Mouse (Mus musculus): Measurements from ENCODE around the gene Gm11541. TPM values are rescaled to one million over a fixed set of nuclear protein-coding genes. Genes with fewer than 3 reads are reported as not detected.

Gm11541 gene
- polyA plus RNA-seq, 1 experiment from 2014 or later, result 0.69 TPM

- WGBS, result 70% methylated on average over 6 of the region's 6 CpGs
- Histone ChIP-seq H3K4me1 (ENCODE audit: insufficient read depth, low read depth, low read length) (no peaks in the 10 kb centered on the region), H3K9ac (replicated peaks; ENCODE audit: low read depth) (no peak overlapping the region), H3K4me2 (replicated peaks; ENCODE audit: low read depth, low read length) (no peak overlapping the region), H3K9me3 (ENCODE audit: low read length) (no peaks in the 10 kb centered on the region), H3K36me3 (ENCODE audit: insufficient read depth, low read length) (no peaks in the 10 kb centered on the region), H3K27ac (ENCODE audit: low read length) (no peak overlapping the region), H3K4me3 (ENCODE audit: low read depth, low read length) (no peak overlapping the region), H3K27me3 (replicated peaks; ENCODE audit: insufficient read depth, low read length) (no peaks in the 10 kb centered on the region)
- no peak for DNase-seq (ENCODE audit: low spot score)
- ATAC-seq, result no peak
- TF ChIP-seq CTCF (IDR thresholded peaks at IDR 0.05) (no peak), EP300 (IDR thresholded peaks at IDR 0.05) (no peak)
Observed at GRCm38 (mm10) chr11:94687178-94687577, 17.1 kb downstream of the Gm11541 start.

DNA sequence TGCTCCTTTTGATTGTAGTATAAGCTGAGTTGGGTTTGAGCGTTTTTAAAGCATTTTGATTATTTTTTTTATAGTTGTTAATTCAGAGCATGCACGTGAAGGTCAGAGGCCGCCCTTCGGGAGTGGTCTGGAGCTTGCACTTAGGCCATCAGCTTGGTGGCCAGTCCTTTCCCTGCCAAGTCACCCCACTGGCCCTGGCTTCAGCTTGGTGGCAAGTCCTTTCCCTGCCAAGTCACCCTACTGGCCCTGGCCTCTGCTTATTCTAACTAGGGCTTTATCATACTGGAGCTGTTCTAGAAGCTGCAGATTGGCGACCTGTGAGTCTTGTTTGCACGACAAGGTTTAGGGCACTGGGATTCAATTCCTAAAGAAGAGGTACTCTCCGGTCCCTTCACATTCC, 21.9 kb downstream of the Gm11541 start:
- no peak overlapping the region for H3K4me2 ChIP-seq (replicated peaks; ENCODE audit: low read depth, low read length)
- no peaks in the 10 kb centered on the region for H3K9me3 ChIP-seq (ENCODE audit: low read length)
- TF ChIP-seq EP300 (IDR thresholded peaks at IDR 0.05) (no peak), CTCF (IDR thresholded peaks at IDR 0.05) (no peak)
- ATAC-seq (no peak), DNase-seq (ENCODE audit: low spot score) (no peak)
- no peaks in the 10 kb centered on the region for H3K27me3 ChIP-seq (replicated peaks; ENCODE audit: insufficient read depth, low read length)
- no peaks in the 10 kb centered on the region; the same call in 1 of the 2 replicates for H3K4me1 ChIP-seq (ENCODE audit: insufficient read depth, low read depth, low read length)
- no peak overlapping the region for H3K4me3 ChIP-seq (ENCODE audit: low read depth, low read length)
- 77% methylated on average over 7 of the region's 7 CpGs for WGBS
- H3K36me3 ChIP-seq (ENCODE audit: insufficient read depth, low read length), result no peaks in the 10 kb centered on the region
- H3K27ac ChIP-seq (ENCODE audit: low read length), result no peak overlapping the region
- H3K9ac ChIP-seq (replicated peaks; ENCODE audit: low read depth), result no peak overlapping the region

DNA sequence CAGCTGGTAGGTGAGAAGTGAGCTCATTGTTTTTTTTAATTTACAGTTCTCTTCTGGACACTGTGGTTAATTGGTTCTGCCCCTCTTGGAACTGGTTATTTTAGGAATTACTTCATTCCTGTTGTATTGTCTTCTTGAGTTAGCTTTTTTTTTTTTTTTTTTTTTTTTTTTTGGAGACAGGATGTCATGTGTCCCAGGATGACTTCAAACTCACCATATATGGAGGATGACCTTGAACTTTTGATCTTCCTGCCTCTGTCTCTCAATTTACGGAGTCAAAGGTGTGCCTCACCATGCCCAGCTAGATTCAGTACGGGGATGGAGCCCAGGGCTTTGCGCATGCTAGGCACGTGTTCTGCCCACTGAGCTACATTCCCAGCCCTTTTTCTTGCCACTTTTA, 22.7 kb downstream of the Gm11541 start:
- H3K4me1 ChIP-seq (ENCODE audit: insufficient read depth, low read depth, low read length), result no peaks in the 10 kb centered on the region; the same call in 1 of the 2 replicates
- ATAC-seq (no peak), DNase-seq (ENCODE audit: low spot score) (no peak)
- TF ChIP-seq CTCF (IDR thresholded peaks at IDR 0.05) (no peak), EP300 (IDR thresholded peaks at IDR 0.05) (no peak)
- H3K4me2 ChIP-seq (replicated peaks; ENCODE audit: low read depth, low read length), result no peak overlapping the region
- H3K9ac ChIP-seq (replicated peaks; ENCODE audit: low read depth), result no peak overlapping the region
- H3K27ac ChIP-seq (ENCODE audit: low read length), result no peak overlapping the region
- no peak overlapping the region for H3K4me3 ChIP-seq (ENCODE audit: low read depth, low read length)
- no peaks in the 10 kb centered on the region for H3K36me3 ChIP-seq (ENCODE audit: insufficient read depth, low read length)
- no peaks in the 10 kb centered on the region for H3K9me3 ChIP-seq (ENCODE audit: low read length)
- 62% methylated on average over 4 of the region's 4 CpGs for WGBS
- no peaks in the 10 kb centered on the region for H3K27me3 ChIP-seq (replicated peaks; ENCODE audit: insufficient read depth, low read length)

GRCm38 (mm10) chr11:94680639-94681038, 23.7 kb downstream of the Gm11541 start:
- H3K4me3 ChIP-seq (ENCODE audit: low read depth, low read length), result no peak overlapping the region

GRCm38 (mm10) chr11:94677607-94678145, 26.6 kb downstream of the Gm11541 start:
- H3K27me3 ChIP-seq (replicated peaks; ENCODE audit: insufficient read depth, low read length), result no peaks in the 10 kb centered on the region
- no peaks in the 10 kb centered on the region for H3K9me3 ChIP-seq (ENCODE audit: low read length)
- H3K4me2 ChIP-seq (replicated peaks; ENCODE audit: low read depth, low read length), result peak overlapping the region; percentile 97
- peak overlapping the region; percentile 99 for H3K4me3 ChIP-seq (ENCODE audit: low read depth, low read length)
- H3K4me1 ChIP-seq (ENCODE audit: insufficient read depth, low read depth, low read length), result peaks cover 7% of the 10 kb centered on the region; the same call in 1 of the 2 replicates
- peak; percentile 5 for ATAC-seq
- 31% methylated on average over 15 of the region's 15 CpGs for WGBS
- H3K9ac ChIP-seq (replicated peaks; ENCODE audit: low read depth), result peak overlapping the region; percentile 89; the same call in 1 of the 2 replicates
- no peak overlapping the region for H3K27ac ChIP-seq (ENCODE audit: low read length)
- DNase-seq (ENCODE audit: low spot score), result no peak
- no peaks in the 10 kb centered on the region for H3K36me3 ChIP-seq (ENCODE audit: insufficient read depth, low read length)
- TF ChIP-seq CTCF (IDR thresholded peaks at IDR 0.05) (no peak), EP300 (IDR thresholded peaks at IDR 0.05) (no peak)

More at GRCm38 (mm10) chr11:94680639-94681038, 23.7 kb downstream of the Gm11541 start:
- no peaks in the 10 kb centered on the region for H3K9me3 ChIP-seq (ENCODE audit: low read length)
- no peak overlapping the region for H3K4me2 ChIP-seq (replicated peaks; ENCODE audit: low read depth, low read length)
- TF ChIP-seq EP300 (IDR thresholded peaks at IDR 0.05) (no peak), CTCF (IDR thresholded peaks at IDR 0.05) (peak; percentile 21)
- no peak overlapping the region for H3K27ac ChIP-seq (ENCODE audit: low read length)
- no peaks in the 10 kb centered on the region for H3K36me3 ChIP-seq (ENCODE audit: insufficient read depth, low read length)
- H3K27me3 ChIP-seq (replicated peaks; ENCODE audit: insufficient read depth, low read length), result no peaks in the 10 kb centered on the region
- ATAC-seq (no peak), DNase-seq (ENCODE audit: low spot score) (no peak)
- no peaks in the 10 kb centered on the region; the same call in 1 of the 2 replicates for H3K4me1 ChIP-seq (ENCODE audit: insufficient read depth, low read depth, low read length)
- no peak overlapping the region for H3K9ac ChIP-seq (replicated peaks; ENCODE audit: low read depth)

DNA sequence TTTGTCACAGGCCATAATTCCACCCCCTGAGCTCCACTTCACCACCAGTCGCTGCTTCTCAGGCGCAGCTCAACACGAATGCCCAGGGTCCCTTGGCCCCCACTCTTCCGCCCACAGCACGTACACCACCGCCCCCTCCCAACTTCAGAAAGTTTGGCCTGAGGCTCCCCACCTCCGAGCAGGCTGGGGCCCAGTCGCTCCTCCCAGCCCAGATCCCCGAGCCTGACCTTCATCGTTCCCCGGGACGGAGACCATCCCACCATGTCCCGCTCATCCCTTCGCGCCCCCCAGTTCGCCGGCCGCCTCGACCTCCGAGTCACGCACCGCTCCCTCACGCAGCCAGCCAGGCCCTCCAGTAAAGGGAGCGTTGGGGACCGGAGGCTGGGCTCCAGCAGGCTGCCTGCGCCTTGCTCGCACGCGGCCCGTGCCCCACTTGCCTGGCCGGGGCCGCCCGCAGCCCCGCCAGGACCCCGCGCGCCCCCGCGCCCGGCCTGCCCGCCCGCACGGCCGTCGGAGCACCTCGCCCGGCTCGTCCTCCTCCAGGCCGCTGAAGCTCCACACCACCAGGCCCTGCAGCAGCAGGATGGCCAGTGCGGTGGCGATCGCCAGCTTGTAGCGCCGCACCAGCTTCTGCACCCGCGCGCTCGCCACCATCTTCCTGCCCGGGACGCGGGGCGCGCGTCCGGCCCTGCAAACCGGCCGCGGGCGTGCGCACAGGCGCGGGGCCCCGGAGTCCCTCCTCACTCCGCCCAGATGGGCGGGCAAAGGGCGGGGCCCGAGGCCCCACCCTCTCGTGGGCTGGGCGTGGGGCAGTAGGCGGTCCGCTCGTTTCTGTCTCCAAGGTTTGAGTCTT, 27.3 kb downstream of the Gm11541 start, which contains the start of gene Xylt2:
Xylt2 (minus strand) TSS at position 762 of the 853 bp plus-strand sequence.
- WGBS, result under 1% methylated on average over 61 of the region's 82 CpGs
- DNase-seq (ENCODE audit: low spot score) (peak; percentile 91), ATAC-seq (peak; percentile 98)
- Histone ChIP-seq H3K9ac (replicated peaks; ENCODE audit: low read depth) (peak within 1 kb of the TSS; percentile 89), H3K36me3 (ENCODE audit: insufficient read depth, low read length) (no peaks in the 10 kb centered on the region), H3K27me3 (replicated peaks; ENCODE audit: insufficient read depth, low read length) (no peaks in the 10 kb centered on the region), H3K4me2 (replicated peaks; ENCODE audit: low read depth, low read length) (peak within 1 kb of the TSS; percentile 97), H3K9me3 (ENCODE audit: low read length) (no peaks in the 10 kb centered on the region), H3K4me1 (ENCODE audit: insufficient read depth, low read depth, low read length) (peaks cover 7% of the 10 kb centered on the region; the same call in 1 of the 2 replicates), H3K27ac (ENCODE audit: low read length) (peak within 1 kb of the TSS; percentile 26; the same call in 1 of the 2 replicates), H3K4me3 (ENCODE audit: low read depth, low read length) (peak within 1 kb of the TSS; percentile 99)
- TF ChIP-seq EP300 (IDR thresholded peaks at IDR 0.05), result no peak
- TF ChIP-seq CTCF (IDR thresholded peaks at IDR 0.05), result 0 out of 2 replicates have a peak, but pooled peaks have one; percentile 3

All from lung, postnatal 0 days (tissue).